Mouse (Mus musculus): ENCODE results near the gene Dhx40.
"Not testable (repeated sequence)": the region's sequence is repeated elsewhere in the genome, so short reads cannot be mapped to it uniquely, and the experiment has no call there.

The Dhx40 gene

GRCm38 (mm10) chr11:86818928-86819327, 11.4 kb upstream of the Dhx40 start:
- DNase-seq (ENCODE audit: low read depth, low spot score), result no peak

DNA sequence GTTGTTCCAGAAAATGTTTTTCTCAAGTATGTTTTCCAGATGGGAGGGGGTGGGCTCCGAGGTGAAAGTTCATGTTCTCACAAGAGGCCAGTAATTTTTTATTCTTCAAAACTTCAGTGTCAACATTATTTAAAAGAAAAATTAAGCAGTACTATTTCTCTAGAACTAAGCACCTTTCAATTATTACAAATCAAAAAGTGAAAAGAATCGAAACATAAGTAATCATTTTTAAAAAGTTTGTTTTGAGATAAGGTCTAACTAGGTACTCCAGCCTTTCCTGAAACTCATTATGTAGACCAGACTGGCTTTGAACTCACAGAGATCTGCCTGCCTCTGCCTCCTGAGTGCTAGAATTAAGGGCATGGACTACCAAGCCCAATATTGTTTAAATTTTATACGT, 8.7 kb upstream of the Dhx40 start:
- not testable (repeated sequence) for DNase-seq (ENCODE audit: low read depth, low spot score)

GRCm38 (mm10) chr11:86814481-86814880, 6.9 kb upstream of the Dhx40 start:
- not testable (repeated sequence) for DNase-seq (ENCODE audit: low read depth, low spot score)

GRCm38 (mm10) chr11:86813256-86813655, 5.7 kb upstream of the Dhx40 start:
- not testable (repeated sequence) for DNase-seq (ENCODE audit: low read depth, low spot score)

DNA sequence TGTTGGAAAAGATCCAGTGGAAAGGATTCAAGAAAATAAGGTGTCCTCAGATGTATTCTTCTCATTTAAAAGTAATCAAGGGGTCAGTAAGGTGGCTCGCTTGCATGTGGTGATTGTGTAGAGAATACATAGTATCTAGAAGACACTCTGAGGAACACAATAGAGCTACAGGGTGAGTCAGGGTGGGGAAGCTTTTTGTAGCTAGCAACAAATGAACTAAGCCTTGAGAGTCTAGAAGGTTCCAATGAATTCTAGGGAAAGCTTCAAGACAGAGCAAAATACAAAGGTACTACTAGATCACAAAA, 3.7 kb upstream of the Dhx40 start:
- DNase-seq (ENCODE audit: low read depth, low spot score), result no peak

GRCm38 (mm10) chr11:86810572-86811325, 3.2 kb upstream of the Dhx40 start:
- DNase-seq (ENCODE audit: low read depth, low spot score), result no peak

- DNase-seq (ENCODE audit: low read depth, low spot score), result no peak
Observed at GRCm38 (mm10) chr11:86809828-86810227, 2.3 kb upstream of the Dhx40 start.

- DNase-seq (ENCODE audit: low read depth, low spot score), result peak; percentile 96
Observed at GRCm38 (mm10) chr11:86807001-86807477, 507 bp downstream of the Dhx40 start.

- DNase-seq (ENCODE audit: low read depth, low spot score), result no peak
Observed at GRCm38 (mm10) chr11:86794161-86794560, 13.4 kb downstream of the Dhx40 start.

DNA sequence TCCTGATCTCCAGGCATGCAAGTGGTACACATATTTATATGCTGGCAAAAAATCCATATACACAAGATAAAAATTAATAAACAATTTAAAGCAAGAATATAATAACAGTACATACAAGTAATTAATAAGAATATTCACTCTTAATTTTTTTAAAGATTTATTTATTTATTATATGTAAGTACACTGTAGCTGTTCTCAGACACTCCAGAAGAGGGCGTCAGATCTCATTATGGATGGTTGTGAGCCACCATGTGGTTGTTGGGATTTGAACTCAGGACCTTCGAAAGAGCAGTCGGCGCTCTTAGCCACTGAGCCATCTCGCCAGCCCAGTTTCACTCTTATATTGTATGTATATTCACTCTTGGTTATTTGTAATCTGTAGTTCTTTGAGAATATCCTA, 20.1 kb downstream of the Dhx40 start:
- DNase-seq (ENCODE audit: low read depth, low spot score), result not testable (repeated sequence)

DNA sequence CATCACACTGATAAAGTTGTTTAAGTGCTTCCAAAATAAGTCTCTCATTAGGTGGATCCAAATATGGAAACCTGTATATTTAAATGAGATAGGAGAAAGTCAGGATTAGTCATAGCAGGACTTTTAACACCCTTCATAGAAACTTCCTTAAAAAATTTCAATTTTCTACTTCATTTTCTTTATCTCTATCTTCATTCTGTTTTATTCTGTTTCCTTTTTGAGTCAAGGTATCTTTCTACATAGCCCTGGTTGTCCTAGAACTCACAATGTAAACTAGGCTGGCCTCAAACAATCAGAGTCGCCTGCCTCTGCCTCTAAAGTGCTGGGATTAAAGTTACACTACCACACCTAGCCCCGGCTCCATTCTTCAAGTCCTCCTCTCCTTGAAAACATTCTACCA, 21.8 kb downstream of the Dhx40 start:
- no peak for DNase-seq (ENCODE audit: low read depth, low spot score)

DNA sequence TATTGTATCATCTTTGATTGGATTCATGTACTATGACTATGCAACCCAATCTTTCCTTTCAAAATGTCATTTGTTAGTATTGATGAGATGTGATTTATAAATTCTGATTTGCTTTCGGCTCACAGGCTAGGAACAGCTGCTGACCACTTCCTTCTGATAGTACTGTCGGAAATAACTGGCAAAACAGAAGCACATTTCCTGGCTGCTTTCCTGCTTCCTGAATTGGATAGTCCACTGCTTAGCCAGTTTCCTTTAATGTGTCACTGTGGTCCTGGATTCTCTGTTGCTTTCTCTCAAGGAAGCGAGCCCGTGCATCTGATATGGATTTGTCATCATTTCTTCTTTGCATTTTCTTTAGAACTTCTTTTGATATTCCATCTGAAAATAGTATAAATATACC, 37.7 kb downstream of the Dhx40 start:
- DNase-seq (ENCODE audit: low read depth, low spot score), result no peak

DNA sequence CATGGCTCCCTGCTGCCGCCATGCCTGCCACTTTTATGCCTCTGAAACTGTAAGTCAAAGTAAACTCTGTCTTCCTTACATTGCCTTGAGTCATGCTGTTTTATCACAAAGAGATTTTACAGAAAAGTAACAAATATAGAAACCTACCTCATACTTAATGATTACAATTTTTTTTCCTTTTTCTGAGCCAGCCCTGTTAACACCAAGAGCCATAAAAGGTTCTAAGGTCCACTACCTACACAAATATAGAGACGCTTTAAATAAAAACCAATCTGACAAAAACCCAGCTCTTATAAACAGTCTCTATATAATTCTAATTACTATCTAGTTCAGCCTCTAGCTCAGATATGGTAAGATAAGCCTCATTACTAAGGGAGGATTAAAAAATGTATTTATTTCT, 43.0 kb downstream of the Dhx40 start:
- DNase-seq (ENCODE audit: low read depth, low spot score), result no peak

DNA sequence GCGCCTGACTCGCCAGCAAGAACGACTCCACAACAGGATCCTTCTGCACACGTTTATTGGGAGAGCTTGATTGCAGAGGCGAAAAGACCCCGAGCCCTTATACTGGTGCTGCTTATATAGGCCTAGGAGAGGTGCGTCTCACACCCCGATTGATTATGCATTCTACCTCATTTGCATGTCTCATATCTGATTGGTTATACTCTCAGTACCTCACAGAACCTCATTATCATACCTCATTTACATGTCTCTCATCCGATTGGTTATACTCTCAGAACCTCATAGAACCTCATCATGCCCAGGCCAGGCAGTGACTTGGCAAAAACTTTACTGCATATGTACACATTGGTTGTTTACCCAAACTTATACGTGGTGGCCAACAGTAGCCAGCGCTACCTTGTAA, 44.4 kb downstream of the Dhx40 start:
- DNase-seq (ENCODE audit: low read depth, low spot score), result peak; percentile 57

DNA sequence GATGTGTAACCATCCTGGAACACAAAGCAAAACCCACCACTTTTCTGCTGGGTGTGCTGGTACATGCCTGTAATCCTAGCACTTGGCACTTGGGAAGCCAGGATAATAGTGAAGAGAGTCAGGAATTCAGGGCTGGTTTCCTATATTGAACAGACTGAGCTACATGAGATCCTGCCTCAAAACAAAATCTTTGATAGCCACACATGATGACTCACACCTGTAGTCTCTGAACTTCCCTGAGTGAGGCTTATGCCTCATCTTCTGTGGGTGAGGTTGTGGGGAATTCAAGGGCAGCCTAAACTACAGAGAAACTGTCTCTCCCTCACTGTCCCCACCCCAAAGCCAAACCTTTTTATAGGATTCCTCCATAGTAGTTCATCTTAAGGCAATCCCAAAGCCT, 47.2 kb downstream of the Dhx40 start:
- DNase-seq (ENCODE audit: low read depth, low spot score), result no peak

DNA sequence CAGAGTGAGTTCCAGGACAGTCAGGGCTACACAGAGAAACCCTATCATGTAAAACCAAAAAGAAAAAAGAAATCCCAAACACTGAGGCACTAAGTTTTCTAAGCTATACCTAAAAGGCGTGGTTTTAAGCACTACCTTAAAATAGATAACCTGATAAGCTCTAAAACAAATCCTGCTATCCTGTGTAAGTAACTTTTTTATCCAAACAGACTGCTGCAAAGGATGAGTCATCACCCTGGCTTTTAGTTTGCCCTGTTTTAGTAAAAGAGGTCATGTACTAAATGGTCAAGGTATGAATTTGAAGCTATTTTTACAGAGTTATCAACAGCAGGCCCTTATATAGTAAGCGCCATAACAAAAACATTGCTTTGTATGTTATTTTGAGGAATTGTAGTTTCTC, 47.7 kb downstream of the Dhx40 start:
- DNase-seq (ENCODE audit: low read depth, low spot score), result no peak

DNA sequence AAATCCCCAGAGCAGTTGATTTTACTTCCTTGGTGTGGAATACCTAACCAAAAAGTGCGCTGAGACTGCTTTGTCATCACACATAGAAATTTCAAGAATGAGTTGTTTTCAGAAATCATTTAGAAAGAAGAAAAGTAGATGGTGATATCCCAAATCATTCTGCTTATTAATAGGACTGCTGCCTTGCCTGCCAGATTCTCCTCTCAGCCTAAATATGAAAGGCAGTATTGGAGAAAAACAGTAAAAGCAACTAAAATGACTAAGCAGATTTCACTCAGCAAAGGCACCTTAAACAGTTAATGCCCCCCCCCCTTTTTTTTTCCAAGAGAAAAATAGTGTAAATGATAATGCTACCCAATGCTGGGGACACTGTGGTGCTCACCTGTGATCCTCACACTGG, 48.3 kb downstream of the Dhx40 start:
- no peak for DNase-seq (ENCODE audit: low read depth, low spot score)

DNA sequence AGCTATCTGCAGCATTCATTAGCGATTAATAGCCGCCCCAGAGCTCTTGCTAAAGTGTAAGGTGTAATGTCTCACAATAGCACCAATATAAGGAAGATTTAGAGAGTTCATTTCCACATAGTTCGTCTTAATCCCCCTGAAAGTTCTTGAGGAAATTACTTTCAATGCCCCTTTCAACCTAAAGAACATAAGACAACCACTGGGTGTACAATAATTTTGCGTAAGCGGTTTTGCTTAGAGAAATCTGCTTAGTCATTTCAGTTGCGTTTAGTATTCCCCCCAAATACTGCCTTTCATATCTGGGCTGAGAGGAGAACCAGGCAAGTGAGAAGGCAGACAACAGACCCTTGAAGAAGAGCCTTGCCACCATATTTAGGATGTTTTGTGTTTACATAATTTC, 49.0 kb downstream of the Dhx40 start:
- no peak for DNase-seq (ENCODE audit: low read depth, low spot score)

DNA sequence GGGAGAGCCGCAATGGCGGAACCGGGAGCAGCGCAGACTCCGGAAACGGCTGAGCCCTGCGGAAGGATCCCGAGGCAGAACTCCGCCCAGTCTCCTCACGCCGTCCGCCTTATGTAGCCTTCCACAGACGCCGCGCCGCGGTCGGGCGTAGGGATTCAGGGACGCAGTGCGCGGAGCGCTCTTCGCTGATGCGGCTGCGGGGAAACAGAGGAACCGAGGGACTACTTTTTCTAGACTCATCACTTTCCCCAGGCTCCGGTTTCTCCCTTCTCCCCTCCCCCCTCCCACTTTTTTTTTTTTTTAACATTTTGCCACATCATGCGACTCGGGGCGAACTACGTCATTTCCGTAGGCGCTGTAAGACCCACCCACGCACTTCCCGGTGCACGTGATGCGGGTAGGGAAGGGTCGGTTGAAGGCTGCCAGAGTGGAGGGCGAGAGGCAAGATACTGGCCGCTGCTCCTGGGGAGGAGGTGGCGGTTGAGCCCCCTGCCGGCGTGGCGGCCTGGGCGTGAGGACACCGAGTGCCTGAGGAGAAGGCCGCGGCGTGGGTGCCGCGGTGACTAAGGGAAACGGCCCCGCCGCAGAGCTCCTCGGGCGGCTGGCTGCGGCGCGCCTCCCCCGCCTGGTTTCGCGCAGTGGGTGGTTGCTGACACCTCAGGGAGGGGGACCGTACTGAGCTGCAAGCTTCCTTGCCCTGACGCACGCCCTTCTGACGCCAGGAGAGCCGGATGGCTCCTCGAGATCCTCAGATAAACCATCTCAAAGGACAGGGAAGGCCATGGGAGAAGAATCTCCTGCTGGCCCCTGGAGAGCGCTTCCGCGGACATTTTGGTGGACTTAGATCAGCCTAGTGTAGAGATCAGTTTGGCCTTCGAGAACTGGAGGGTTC, 49.8 kb downstream of the Dhx40 start, which contains the start of gene Cltc:
TSS of gene Cltc (minus strand) at position 86 of the 892 bp plus-strand sequence.
- peak; percentile 99 for DNase-seq (ENCODE audit: low read depth, low spot score)

- DNase-seq (ENCODE audit: low read depth, low spot score), result no peak
Observed at GRCm38 (mm10) chr11:86757142-86757479, 50.4 kb downstream of the Dhx40 start.

DNA sequence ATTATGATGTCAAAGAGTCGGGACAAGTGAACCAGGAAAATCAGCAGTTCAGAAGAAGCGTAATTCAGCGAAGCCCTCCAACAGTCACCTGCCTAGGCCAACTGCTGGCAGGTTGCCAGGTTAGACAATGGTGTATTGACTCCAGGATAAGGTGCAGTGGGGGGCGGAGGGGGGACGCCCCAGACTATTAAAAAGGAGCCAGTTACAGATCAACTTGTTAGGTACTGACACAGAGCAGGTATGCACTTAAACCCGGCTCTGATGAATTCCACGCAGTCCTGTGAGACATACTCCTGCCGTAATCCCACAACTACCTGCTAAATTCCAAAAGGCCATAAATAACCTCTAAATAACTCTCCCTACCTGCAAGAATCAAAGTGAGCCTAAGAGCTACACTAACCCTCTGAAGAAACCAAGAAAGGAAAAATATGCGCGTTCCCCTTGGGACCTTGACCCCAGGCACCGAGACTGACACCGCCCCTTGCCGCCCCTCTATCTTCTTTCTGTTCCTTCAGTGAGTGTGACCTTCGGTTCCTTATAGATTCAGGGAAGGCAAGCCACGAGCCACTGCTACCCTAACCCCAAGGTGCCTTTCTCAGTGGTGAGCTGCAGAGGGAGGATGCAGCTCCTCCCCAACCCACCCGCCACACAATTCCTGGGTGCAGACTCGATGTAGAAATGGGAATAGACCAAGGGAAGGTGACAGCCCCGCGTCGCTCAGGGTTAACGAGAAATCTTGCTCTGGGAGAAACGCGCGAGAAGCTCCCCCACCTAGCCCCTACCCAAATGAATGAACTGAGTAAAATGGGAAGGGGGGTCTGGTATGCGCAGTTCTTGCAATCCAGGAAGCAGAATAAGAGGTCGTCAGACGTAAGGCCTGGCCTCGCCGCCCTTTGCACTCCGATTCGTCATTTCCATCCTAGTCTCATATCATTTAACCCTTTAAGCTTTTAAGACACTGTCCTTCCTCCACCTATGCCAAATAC, 51.1 kb downstream of the Dhx40 start:
- peak; percentile 73 for DNase-seq (ENCODE audit: low read depth, low spot score)

GRCm38 (mm10) chr11:86752404-86752803, 55.1 kb downstream of the Dhx40 start:
- DNase-seq (ENCODE audit: low read depth, low spot score), result no peak

Measured in R1 (cell line).